Comparison of ENCODE assay signal across 14 mouse cellular contexts in genomic region chr4:150852479-150852878, GRCm38 (mm10). TPM values are rescaled to one million over a fixed set of nuclear protein-coding genes. Genes with fewer than 3 reads are reported as not detected.
DNase-seq lines count a peak whose midpoint lies in the region; ATAC-seq lines count a peak whose summit lies in the region.
"Had no signal": no experiment of that assay in that cellular context is flagged by ENCODE, and none has a peak within 500 bp of the region (broad histone marks: within the 10 kb centered on the region; RNA-seq: fewer than 3 reads in every experiment).

No protein-coding gene starts in this region.

- H3K36me3 ChIP-seq in kidney, embryonic 16.5 days (ENCODE audit: insufficient read depth, low read length) = no peaks in the 10 kb centered on the region
- no peaks in the 10 kb centered on the region for H3K36me3 ChIP-seq in liver, embryonic 15.5 days (replicated peaks)
- H3K36me3 ChIP-seq in forebrain, embryonic 14.5 days (ENCODE audit: control insufficient read depth, insufficient read depth, low read length) = no peaks in the 10 kb centered on the region
- H3K36me3 ChIP-seq: limb, embryonic 12.5 days had no signal

- intact Hi-C loops in heart, postnatal 14 days (cut with DNase I) = loop anchor here (5.0 kb wide), 2 partner anchors 75 to 145 kb away; no protein-coding TSS in a partner anchor

- 71% methylated on average over 4 of the region's 4 CpGs for WGBS in kidney, embryonic 16.5 days
- 46% methylated on average over 4 of the region's 4 CpGs for WGBS in liver, embryonic 15.5 days (ENCODE audit: insufficient replicate concordance)
- 59% methylated on average over 4 of the region's 4 CpGs for WGBS in forebrain, embryonic 14.5 days

- no peak overlapping the region for H3K9ac ChIP-seq in kidney, embryonic 16.5 days (replicated peaks; ENCODE audit: low read length)
- H3K9ac ChIP-seq in liver, embryonic 15.5 days = no peak overlapping the region
- no peak overlapping the region for H3K9ac ChIP-seq in forebrain, embryonic 14.5 days (ENCODE audit: low read length)
- H3K9ac ChIP-seq: limb, embryonic 12.5 days had no signal

- no peaks in the 10 kb centered on the region for H3K9me3 ChIP-seq in kidney, embryonic 16.5 days (ENCODE audit: low read length)
- H3K9me3 ChIP-seq in liver, embryonic 15.5 days (replicated peaks) = no peaks in the 10 kb centered on the region
- no peaks in the 10 kb centered on the region for H3K9me3 ChIP-seq in forebrain, embryonic 14.5 days (replicated peaks; ENCODE audit: control insufficient read depth, low read length)
- H3K9me3 ChIP-seq: forebrain, embryonic 10.5 days; limb, embryonic 12.5 days had no signal

- no peak for DNase-seq in kidney, postnatal 14 days
- DNase-seq in MEL-GATA-1-ER (ENCODE audit: extremely low read depth, low read depth) = peak; percentile 47
- DNase-seq in heart, postnatal 14 days = peak; percentile 36 to 44
- DNase-seq in forebrain, embryonic 14.5 days (ENCODE audit: low spot score) = no peak
- DNase-seq in thymus, postnatal 4 days = no peak
- DNase-seq: cerebellum, postnatal 14 days; right cerebral cortex, postnatal 14 days had no signal

- H3K4me1 ChIP-seq in kidney, embryonic 16.5 days (ENCODE audit: insufficient read depth, low read length) = peaks cover 24% of the 10 kb centered on the region
- H3K4me1 ChIP-seq in liver, embryonic 15.5 days (replicated peaks) = peaks cover 9% of the 10 kb centered on the region
- H3K4me1 ChIP-seq in forebrain, embryonic 14.5 days (ENCODE audit: control insufficient read depth, insufficient read depth, low read length) = peaks cover 4% of the 10 kb centered on the region; the same call in 1 of the 2 replicates

- no peak overlapping the region for H3K4me3 ChIP-seq in kidney, embryonic 16.5 days (ENCODE audit: low read length)
- H3K4me3 ChIP-seq in liver, embryonic 15.5 days (replicated peaks) = no peak overlapping the region
- H3K4me3 ChIP-seq in forebrain, embryonic 14.5 days (ENCODE audit: low read depth, low read length) = no peak overlapping the region
- H3K4me3 ChIP-seq: forebrain, embryonic 10.5 days; limb, embryonic 12.5 days had no signal

- peak overlapping the region; percentile 90; the same call in 1 of the 2 replicates for H3K27ac ChIP-seq in kidney, embryonic 16.5 days (ENCODE audit: low read length)
- H3K27ac ChIP-seq in liver, embryonic 15.5 days (replicated peaks) = peak overlapping the region; percentile 48; the same call in 1 of the 2 replicates
- no peak overlapping the region for H3K27ac ChIP-seq in forebrain, embryonic 14.5 days (ENCODE audit: low read depth, low read length)
- H3K27ac ChIP-seq: forebrain, embryonic 10.5 days; limb, embryonic 12.5 days had no signal

- ATAC-seq in kidney, embryonic 16.5 days (ENCODE audit: low FRiP score, low TSS enrichment) = no peak
- ATAC-seq in liver, embryonic 15.5 days (ENCODE audit: insufficient read depth) = no peak
- ATAC-seq in frontal cortex, adult (ENCODE audit: low TSS enrichment) = no peak
- ATAC-seq in forebrain, embryonic 14.5 days = no peak
- ATAC-seq: inflammation-experienced regulatory T-cells, adult 6 months; Patski had no signal

- no peak overlapping the region for H3K4me2 ChIP-seq in kidney, embryonic 16.5 days (replicated peaks; ENCODE audit: low read depth, low read length)
- no peak overlapping the region for H3K4me2 ChIP-seq in liver, embryonic 15.5 days
- H3K4me2 ChIP-seq in forebrain, embryonic 14.5 days (ENCODE audit: low read length) = no peak overlapping the region
- H3K4me2 ChIP-seq: limb, embryonic 12.5 days had no signal

- H3K27me3 ChIP-seq in kidney, embryonic 16.5 days (ENCODE audit: insufficient read depth, low read length) = no peaks in the 10 kb centered on the region
- peaks cover 44% of the 10 kb centered on the region for H3K27me3 ChIP-seq in liver, embryonic 15.5 days
- no peaks in the 10 kb centered on the region for H3K27me3 ChIP-seq in forebrain, embryonic 14.5 days (replicated peaks; ENCODE audit: control insufficient read depth, insufficient read depth, low read length)
- H3K27me3 ChIP-seq: limb, embryonic 12.5 days; Patski had no signal

RNA-seq across cellular contexts. Expression of gene Errfi1, which starts 1.2 kb away (rescaled TPM):
- 32.8 and 33.4 TPM in 2 replicates for polyA plus RNA-seq in kidney, embryonic 16.5 days (2015; fragmentation: Nextera tagmentation; extraction: Ambion mirVana)
- total RNA-seq in heart, postnatal 14 days (2021) = 10 to 100 TPM; 38.4 to 44.5 TPM
- 40.1 and 41.3 TPM in 2 replicates for polyA plus RNA-seq in liver, embryonic 15.5 days (2015; fragmentation: Nextera tagmentation; extraction: Ambion mirVana)
- polyA plus RNA-seq in forebrain, embryonic 14.5 days (2014; fragmentation: Nextera tagmentation; extraction: Ambion mirVana) = 17.4 and 19.1 TPM in 2 replicates

Comparison
In these comparisons a context has a peak if more than half of its experiments do, and no peak if none do; other contexts are left out.
1. DNase-seq: peak in MEL-GATA-1-ER (single experiment) and heart, postnatal 14 days (2 of 2); none in kidney, postnatal 14 days (single experiment), forebrain, embryonic 14.5 days (single experiment) and thymus, postnatal 4 days (single experiment).